Mouse (Mus musculus) stomach, postnatal 0 days (tissue): Measurements from ENCODE around the gene Mrm3.

Experiments
- CTCF ChIP-seq: IDR thresholded peaks from 2 replicates; pipeline ENCODE4 v1.5.1; 2016; ENCODE audit warnings: antibody characterized with exemption, low read depth, mild to moderate bottlenecking, moderate library complexity
- EP300 ChIP-seq: optimal IDR thresholded peaks from 2 replicates; pipeline ENCODE3; 2016; ENCODE audit warnings: antibody characterized with exemption

- no peak for TF ChIP-seq CTCF
- no peak for TF ChIP-seq EP300
Observed at GRCm38 (mm10) chr11:76243811-76244546, 464 bp downstream of the Mrm3 start.
